Mouse (Mus musculus): ENCODE data around the gene Cwc22. TPM values are rescaled to one million over a fixed set of nuclear protein-coding genes. Genes with fewer than 3 reads are reported as not detected.

Gene Cwc22
- polyA plus RNA-seq, 2 experiments = 33.7 to 36.0 TPM

DNA sequence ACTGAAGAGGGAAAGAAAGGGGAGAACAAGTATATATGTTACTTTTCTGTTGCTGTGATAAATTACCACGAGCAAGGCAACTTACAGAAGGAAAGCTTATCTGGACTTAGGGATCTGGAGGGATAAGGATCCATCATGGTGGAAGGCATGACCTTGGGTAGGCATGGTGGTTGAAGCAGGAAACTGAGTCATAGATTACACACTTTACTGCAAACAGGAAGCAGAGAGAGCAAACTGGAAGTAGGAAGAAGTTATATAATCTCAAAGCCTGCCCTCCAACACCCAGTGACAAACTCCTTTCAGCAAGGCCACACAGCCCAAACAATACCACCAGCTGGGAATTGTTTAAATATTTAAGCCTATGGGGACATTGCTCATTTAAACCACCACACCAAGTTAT is 43.2 kb upstream of the Cwc22 start:
- Histone ChIP-seq H3K4me1 (ENCODE audit: control insufficient read depth, insufficient read depth, low read length) (no peaks in the 10 kb centered on the region), H3K9me3 (ENCODE audit: control insufficient read depth, low read length) (no peaks in the 10 kb centered on the region), H3K27ac (replicated peaks; ENCODE audit: low read depth, low read length) (no peak overlapping the region), H3K36me3 (ENCODE audit: control insufficient read depth, insufficient read depth, low read length) (no peaks in the 10 kb centered on the region), H3K9ac (ENCODE audit: low read depth, low read length, severe bottlenecking) (no peak overlapping the region), H3K4me3 (replicated peaks; ENCODE audit: low read length) (no peak overlapping the region), H3K4me2 (replicated peaks; ENCODE audit: low read depth, low read length, severe bottlenecking) (no peak overlapping the region), H3K27me3 (ENCODE audit: control insufficient read depth, insufficient read depth, low read length) (no peaks in the 10 kb centered on the region)
- ATAC-seq (ENCODE audit: low FRiP score, low read depth) (no peak), DNase-seq (ENCODE audit: low spot score) (no peak)
- no peak for TF ChIP-seq POLR2A (IDR thresholded peaks at IDR 0.05; ENCODE audit: borderline replicate concordance, extremely low read depth, insufficient read depth, insufficient read length)
- 67% methylated on average over 1 of the region's 1 CpGs for WGBS

GRCm38 (mm10) chr2:77985991-77986730 is 40.0 kb upstream of the Cwc22 start:
- WGBS = 67% methylated on average over 2 of the region's 2 CpGs
- Histone ChIP-seq H3K4me1 (ENCODE audit: control insufficient read depth, insufficient read depth, low read length) (no peaks in the 10 kb centered on the region), H3K27me3 (ENCODE audit: control insufficient read depth, insufficient read depth, low read length) (no peaks in the 10 kb centered on the region), H3K27ac (replicated peaks; ENCODE audit: low read depth, low read length) (no peak overlapping the region), H3K4me2 (replicated peaks; ENCODE audit: low read depth, low read length, severe bottlenecking) (no peak overlapping the region), H3K9me3 (ENCODE audit: control insufficient read depth, low read length) (no peaks in the 10 kb centered on the region; the same call in 1 of the 2 replicates), H3K9ac (ENCODE audit: low read depth, low read length, severe bottlenecking) (no peak overlapping the region), H3K36me3 (ENCODE audit: control insufficient read depth, insufficient read depth, low read length) (no peaks in the 10 kb centered on the region), H3K4me3 (replicated peaks; ENCODE audit: low read length) (no peak overlapping the region)
- no peak for ATAC-seq (ENCODE audit: low FRiP score, low read depth)
- DNase-seq (ENCODE audit: low spot score) = no peak
- TF ChIP-seq POLR2A (IDR thresholded peaks at IDR 0.05; ENCODE audit: borderline replicate concordance, extremely low read depth, insufficient read depth, insufficient read length) = no peak

DNA sequence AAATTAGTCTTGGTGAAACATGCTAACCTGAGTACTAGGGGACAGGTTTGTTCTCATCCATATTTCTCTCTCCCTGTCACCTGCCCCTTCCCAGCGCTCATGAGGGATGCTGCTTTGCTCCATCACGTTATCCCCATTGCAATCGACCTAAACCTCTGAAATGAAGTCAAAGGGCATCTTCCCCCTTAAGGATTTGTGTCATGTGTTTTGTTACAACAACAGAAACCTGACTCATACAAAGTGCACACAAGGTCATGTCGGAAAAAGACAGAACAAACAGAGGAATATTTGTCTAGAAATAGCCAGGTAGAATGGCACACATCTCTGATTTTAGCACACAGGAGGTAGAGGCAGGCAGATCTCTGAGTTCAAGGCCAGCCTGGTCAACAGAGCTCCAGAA is 38.0 kb upstream of the Cwc22 start:
- Histone ChIP-seq H3K9ac (ENCODE audit: low read depth, low read length, severe bottlenecking) (no peak overlapping the region), H3K36me3 (ENCODE audit: control insufficient read depth, insufficient read depth, low read length) (no peaks in the 10 kb centered on the region), H3K27ac (replicated peaks; ENCODE audit: low read depth, low read length) (no peak overlapping the region), H3K4me3 (replicated peaks; ENCODE audit: low read length) (no peak overlapping the region), H3K27me3 (ENCODE audit: control insufficient read depth, insufficient read depth, low read length) (no peaks in the 10 kb centered on the region), H3K4me1 (ENCODE audit: control insufficient read depth, insufficient read depth, low read length) (no peaks in the 10 kb centered on the region), H3K9me3 (ENCODE audit: control insufficient read depth, low read length) (no peaks in the 10 kb centered on the region; the same call in 1 of the 2 replicates), H3K4me2 (replicated peaks; ENCODE audit: low read depth, low read length, severe bottlenecking) (no peak overlapping the region)
- ATAC-seq (ENCODE audit: low FRiP score, low read depth) = no peak
- TF ChIP-seq POLR2A (IDR thresholded peaks at IDR 0.05; ENCODE audit: borderline replicate concordance, extremely low read depth, insufficient read depth, insufficient read length) = no peak
- DNase-seq (ENCODE audit: low spot score) = no peak
- WGBS = 79% methylated on average over 4 of the region's 4 CpGs

DNA sequence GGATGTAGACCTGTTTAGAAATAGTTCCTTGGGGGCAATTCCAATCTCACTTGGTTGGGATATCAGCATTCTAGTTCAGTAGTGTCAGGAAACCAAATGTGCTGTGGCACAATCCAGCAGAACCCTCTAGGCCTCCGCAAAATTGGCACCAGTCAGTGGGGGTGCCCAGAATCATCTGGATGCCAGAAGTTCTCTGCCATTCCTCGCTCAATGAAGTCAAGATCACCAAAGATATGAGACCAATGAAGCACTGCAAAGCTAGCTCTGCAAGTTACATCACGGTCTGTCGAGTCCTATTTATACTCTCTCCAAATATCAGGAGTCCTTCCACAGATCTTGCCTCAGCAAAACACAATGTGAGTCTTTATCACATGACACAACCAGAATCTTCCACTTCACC is 35.7 kb upstream of the Cwc22 start:
- TF ChIP-seq POLR2A (IDR thresholded peaks at IDR 0.05; ENCODE audit: borderline replicate concordance, extremely low read depth, insufficient read depth, insufficient read length) = no peak
- 93% methylated on average over 4 of the region's 4 CpGs for WGBS
- H3K9me3 ChIP-seq (ENCODE audit: control insufficient read depth, low read length) = no peaks in the 10 kb centered on the region; the same call in 1 of the 2 replicates
- H3K4me2 ChIP-seq (replicated peaks; ENCODE audit: low read depth, low read length, severe bottlenecking) = no peak overlapping the region
- no peaks in the 10 kb centered on the region for H3K27me3 ChIP-seq (ENCODE audit: control insufficient read depth, insufficient read depth, low read length)
- H3K9ac ChIP-seq (ENCODE audit: low read depth, low read length, severe bottlenecking) = no peak overlapping the region
- no peak overlapping the region for H3K27ac ChIP-seq (replicated peaks; ENCODE audit: low read depth, low read length)
- ATAC-seq (ENCODE audit: low FRiP score, low read depth) (no peak), DNase-seq (ENCODE audit: low spot score) (no peak)
- no peaks in the 10 kb centered on the region for H3K4me1 ChIP-seq (ENCODE audit: control insufficient read depth, insufficient read depth, low read length)
- H3K36me3 ChIP-seq (ENCODE audit: control insufficient read depth, insufficient read depth, low read length) = no peaks in the 10 kb centered on the region
- no peak overlapping the region for H3K4me3 ChIP-seq (replicated peaks; ENCODE audit: low read length)

DNA sequence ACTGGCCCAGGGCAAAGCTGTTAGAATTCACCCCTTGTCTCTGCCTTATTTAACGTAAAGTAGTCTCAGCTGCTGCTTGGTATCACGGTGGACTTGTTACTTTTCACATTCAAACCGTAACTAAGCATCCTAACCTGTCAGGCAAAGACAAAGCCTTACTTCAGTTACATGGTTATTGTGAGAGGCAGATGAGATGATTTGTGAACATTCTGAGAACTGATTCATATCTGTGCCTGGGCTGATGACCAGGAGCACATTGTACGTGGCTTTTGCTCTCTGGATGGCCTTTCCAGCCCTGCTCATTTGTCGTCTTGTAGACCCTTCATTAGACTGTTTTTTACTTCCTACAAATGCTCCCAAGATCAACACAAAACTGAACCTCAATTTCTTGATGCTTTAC is 34.5 kb upstream of the Cwc22 start:
- no peak overlapping the region for H3K4me3 ChIP-seq (replicated peaks; ENCODE audit: low read length)

More for the DNA sequence above, 34.5 kb upstream of the Cwc22 start:
- WGBS = 87% methylated on average over 5 of the region's 5 CpGs
- H3K36me3 ChIP-seq (ENCODE audit: control insufficient read depth, insufficient read depth, low read length) = no peaks in the 10 kb centered on the region
- no peak overlapping the region for H3K9ac ChIP-seq (ENCODE audit: low read depth, low read length, severe bottlenecking)
- no peak for DNase-seq (ENCODE audit: low spot score)
- no peak for TF ChIP-seq POLR2A (IDR thresholded peaks at IDR 0.05; ENCODE audit: borderline replicate concordance, extremely low read depth, insufficient read depth, insufficient read length)
- no peaks in the 10 kb centered on the region; the same call in 1 of the 2 replicates for H3K9me3 ChIP-seq (ENCODE audit: control insufficient read depth, low read length)
- H3K27me3 ChIP-seq (ENCODE audit: control insufficient read depth, insufficient read depth, low read length) = no peaks in the 10 kb centered on the region
- H3K4me2 ChIP-seq (replicated peaks; ENCODE audit: low read depth, low read length, severe bottlenecking) = no peak overlapping the region
- no peak for ATAC-seq (ENCODE audit: low FRiP score, low read depth)
- 0 out of 2 replicates have a peak, but pooled peaks cover 3% of the 10 kb centered on the region for H3K4me1 ChIP-seq (ENCODE audit: control insufficient read depth, insufficient read depth, low read length)
- no peak overlapping the region for H3K27ac ChIP-seq (replicated peaks; ENCODE audit: low read depth, low read length)

Data from limb, embryonic 14.5 days (tissue).